8 mouse cellular contexts compared by ENCODE assay signal in the genomic region with DNA sequence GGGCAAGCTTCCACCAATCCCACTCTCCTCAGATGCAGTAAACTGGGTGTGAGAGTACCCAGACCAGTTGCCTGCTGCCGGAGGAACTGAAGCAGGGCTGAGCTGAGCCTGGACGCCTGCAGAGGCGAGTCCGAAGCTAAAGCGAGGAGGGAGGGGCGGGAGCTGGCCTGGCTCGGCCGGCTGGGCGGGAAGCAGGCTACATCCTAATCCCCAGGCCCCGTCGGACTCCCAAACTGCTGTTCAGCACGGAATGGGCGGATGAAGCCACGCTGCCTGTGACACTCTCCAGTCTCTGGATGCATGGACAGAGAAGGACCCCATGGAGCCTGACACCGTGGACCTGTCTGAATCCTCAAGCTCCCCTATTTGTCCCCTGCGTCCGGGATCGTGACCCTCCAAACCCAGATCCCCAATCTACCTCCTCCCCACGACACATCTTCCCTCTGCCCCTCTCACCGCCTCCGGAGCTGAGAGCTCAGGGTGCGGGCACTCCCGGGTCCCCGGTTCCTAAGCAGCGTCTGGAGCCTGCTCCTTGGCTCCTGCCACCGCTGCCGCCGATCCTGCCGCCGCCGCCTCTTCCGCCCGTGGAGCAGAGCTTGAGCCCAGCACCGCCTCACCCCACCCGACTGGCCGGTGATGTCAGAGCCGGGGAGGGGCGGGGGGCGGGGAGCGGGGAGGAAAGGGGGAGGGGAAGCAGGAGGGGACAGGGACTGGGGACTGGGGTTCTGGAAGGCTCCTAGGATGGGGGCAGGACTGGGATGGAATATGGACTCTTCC. TPM values are rescaled to one million over a fixed set of nuclear protein-coding genes. Genes with fewer than 3 reads are reported as not detected.
DNase-seq lines count a peak whose midpoint lies in the region; ATAC-seq and TF ChIP-seq lines count a peak whose summit lies in the region.

A gene (minus strand): TSS at position 664 of the 777 bp plus-strand sequence.

- H3K27me3 ChIP-seq in CH12.LX (replicated peaks): no peaks in the 10 kb centered on the region
- H3K27me3 ChIP-seq in forebrain, postnatal 0 days (ENCODE audit: insufficient read depth, low read length): no peaks in the 10 kb centered on the region
- H3K27me3 ChIP-seq in lung, embryonic 14.5 days (ENCODE audit: insufficient read depth, low read length): no peaks in the 10 kb centered on the region
- H3K27me3 ChIP-seq in thymus, adult 2 months (ENCODE audit: control insufficient read depth, insufficient read depth, low read length): no peaks in the 10 kb centered on the region

- peaks cover 13 to 47% of the 10 kb centered on the region in 2 experiments for H3K4me1 ChIP-seq in CH12.LX (ENCODE audit: control insufficient read depth in 1 of 2, insufficient read depth in 2 of 2)
- H3K4me1 ChIP-seq in forebrain, postnatal 0 days (ENCODE audit: insufficient read depth): peaks cover 42% of the 10 kb centered on the region
- H3K4me1 ChIP-seq in lung, embryonic 14.5 days (ENCODE audit: insufficient read depth): peaks cover 51% of the 10 kb centered on the region
- peaks cover 42% of the 10 kb centered on the region for H3K4me1 ChIP-seq in olfactory bulb, adult 2 months (ENCODE audit: control insufficient read depth, insufficient read depth, low read length)
- H3K4me1 ChIP-seq in thymus, adult 2 months (replicated peaks; ENCODE audit: control insufficient read depth, insufficient read depth, low read length): peaks cover 12% of the 10 kb centered on the region

- peak; percentile 68 for DNase-seq in CH12.LX (ENCODE audit: extremely low read depth)
- peak; percentile 85 for DNase-seq in forebrain, postnatal 0 days
- DNase-seq in heart, postnatal 36 days: peak; percentile 86 to 88
- DNase-seq in layer of hippocampus, adult 2 months (ENCODE audit: low spot score in 2 of 2): peak; percentile 81 to 86
- peak; percentile 87 for DNase-seq in lung, embryonic 14.5 days
- peak; percentile 66 for DNase-seq in thymus, adult 2 months

- peak within 1 kb of the TSS; percentile 32 for H3K27ac ChIP-seq in CH12.LX (ENCODE audit: insufficient read depth, low read depth)
- H3K27ac ChIP-seq in forebrain, postnatal 0 days (ENCODE audit: low read depth, low read length): peak within 1 kb of the TSS; percentile 97
- peak within 1 kb of the TSS; percentile 95 for H3K27ac ChIP-seq in layer of hippocampus, adult 2 months
- peak within 1 kb of the TSS; percentile 92 for H3K27ac ChIP-seq in lung, embryonic 14.5 days (ENCODE audit: low read depth)
- H3K27ac ChIP-seq in olfactory bulb, adult 2 months (ENCODE audit: insufficient read depth, low read depth, low read length): peak within 1 kb of the TSS; percentile 98
- H3K27ac ChIP-seq in thymus, adult 2 months (ENCODE audit: control insufficient read depth, insufficient read depth, low read length): no peak within 1 kb of the TSS

- no peak for TF ChIP-seq EP300 in CH12.LX (IDR thresholded peaks at IDR 0.05; ENCODE audit: low read length)

- peak within 1 kb of the TSS; percentile 78 to 90 (median 81) for H3K4me3 ChIP-seq in CH12.LX (replicated peaks in 1 of 3; ENCODE audit: low read depth in 2 of 3, low read length in 2 of 3, poor library complexity in 1 of 3)
- peak within 1 kb of the TSS; percentile 73 for H3K4me3 ChIP-seq in forebrain, postnatal 0 days (ENCODE audit: low read depth, low read length)
- H3K4me3 ChIP-seq in layer of hippocampus, adult 2 months: peak within 1 kb of the TSS; percentile 98
- peak within 1 kb of the TSS; percentile 78 for H3K4me3 ChIP-seq in lung, embryonic 14.5 days (ENCODE audit: low read depth, low read length)
- peak within 1 kb of the TSS; percentile 95 for H3K4me3 ChIP-seq in olfactory bulb, adult 2 months (ENCODE audit: insufficient read depth, low read depth, low read length)
- peak within 1 kb of the TSS; percentile 64 for H3K4me3 ChIP-seq in thymus, adult 2 months (ENCODE audit: control insufficient read depth, insufficient read depth, low read length)

- no peak for TF ChIP-seq CTCF in CH12.LX (conservative IDR thresholded peaks at IDR 0.05 in 1 of 2, IDR thresholded peaks at IDR 0.05 in 1 of 2; ENCODE audit: low read depth in 2 of 2, low read length in 2 of 2)
- TF ChIP-seq CTCF in forebrain, postnatal 0 days (IDR thresholded peaks at IDR 0.05; ENCODE audit: low read depth): no peak
- no peak for TF ChIP-seq CTCF in layer of hippocampus, adult 2 months (conservative IDR thresholded peaks at IDR 0.05)
- no peak for TF ChIP-seq CTCF in lung, embryonic 14.5 days (IDR thresholded peaks at IDR 0.05; ENCODE audit: low read depth)
- TF ChIP-seq CTCF in olfactory bulb, adult 2 months (IDR thresholded peaks at IDR 0.05; ENCODE audit: insufficient read depth, low read depth, low read length): no peak
- TF ChIP-seq CTCF in thymus, adult 2 months (IDR thresholded peaks at IDR 0.05; ENCODE audit: borderline replicate concordance, control insufficient read depth, extremely low read depth, insufficient read depth, low read length, poor library complexity): no peak

- peak within 1 kb of the TSS; percentile 79 for H3K4me2 ChIP-seq in CH12.LX (ENCODE audit: insufficient read depth, low read depth, poor library complexity, severe bottlenecking)
- H3K4me2 ChIP-seq in forebrain, postnatal 0 days (ENCODE audit: low read depth): peak within 1 kb of the TSS; percentile 91
- H3K4me2 ChIP-seq in lung, embryonic 14.5 days: peak within 1 kb of the TSS; percentile 63

- no peaks in the 10 kb centered on the region for H3K9me3 ChIP-seq in CH12.LX (replicated peaks; ENCODE audit: low read length)
- H3K9me3 ChIP-seq in forebrain, postnatal 0 days (ENCODE audit: low read length): no peaks in the 10 kb centered on the region
- H3K9me3 ChIP-seq in lung, embryonic 14.5 days (ENCODE audit: low read depth, low read length): no peaks in the 10 kb centered on the region

- peak; percentile 68; the same call in 1 of the 2 replicates for TF ChIP-seq POLR2A in CH12.LX (IDR thresholded peaks at IDR 0.05; ENCODE audit: low read depth, low read length)
- TF ChIP-seq POLR2A in olfactory bulb, adult 2 months (IDR thresholded peaks at IDR 0.05; ENCODE audit: insufficient read depth, low read depth, low read length): peak; percentile 86
- no peak for TF ChIP-seq POLR2A in thymus, adult 2 months (IDR thresholded peaks at IDR 0.05; ENCODE audit: control insufficient read depth, extremely low read depth, insufficient read depth, low read length, poor library complexity)

- in situ Hi-C loops in CH12.LX (cut with MboI; ENCODE audit: low pct_ligation_motif_present, low pct_unique_long_range_greater_than_20kb, low sequenced_read_pairs): no loop called here

- peak; percentile 64 for ATAC-seq in cerebellum, adult (ENCODE audit: insufficient number of reproducible peaks, low FRiP score, low TSS enrichment)
- peak; percentile 77 for ATAC-seq in forebrain, postnatal 0 days
- peak; percentile 79 for ATAC-seq in lung, embryonic 14.5 days (ENCODE audit: insufficient read depth)

- peak within 1 kb of the TSS; percentile 83 for H3K9ac ChIP-seq in CH12.LX (ENCODE audit: insufficient read depth, low read depth)
- peak within 1 kb of the TSS; percentile 99 for H3K9ac ChIP-seq in forebrain, postnatal 0 days
- H3K9ac ChIP-seq in lung, embryonic 14.5 days: peak within 1 kb of the TSS; percentile 87

- no peak for TF ChIP-seq RAD21 in CH12.LX (IDR thresholded peaks at IDR 0.05; ENCODE audit: low read depth, low read length)

- intact Hi-C loops in heart, postnatal 36 days (cut with DNase I): loop anchor here (2.0 kb wide), 1 partner anchor 58 kb away; a partner anchor contains a TSS

- H3K36me3 ChIP-seq in CH12.LX (replicated peaks in 1 of 2; ENCODE audit: control insufficient read depth in 1 of 2, insufficient read depth in 1 of 2, low read length in 1 of 2): peaks cover 10 to 42% of the 10 kb centered on the region in 2 experiments
- H3K36me3 ChIP-seq in forebrain, postnatal 0 days (ENCODE audit: insufficient read depth): no peaks in the 10 kb centered on the region
- H3K36me3 ChIP-seq in lung, embryonic 14.5 days (ENCODE audit: insufficient read depth): peaks cover 11% of the 10 kb centered on the region; the same call in 1 of the 2 replicates
- no peaks in the 10 kb centered on the region for H3K36me3 ChIP-seq in thymus, adult 2 months (ENCODE audit: control insufficient read depth, insufficient read depth, low read length)

- 1% methylated on average over 38 of the region's 40 CpGs for WGBS in forebrain, postnatal 0 days
- under 1% methylated on average over 38 of the region's 40 CpGs for WGBS in lung, embryonic 14.5 days
- WGBS in olfactory bulb, adult 2 months: 1% methylated on average over 39 of the region's 40 CpGs
- WGBS in thymus, adult 2 months: 2% methylated on average over 40 of the region's 40 CpGs

- dilution Hi-C loops in CH12.LX (cut with MboI; ENCODE audit: extremely low pct_ligation_motif_present, extremely low pct_unique_long_range_greater_than_20kb, low sequenced_read_pairs): no loop called here

- peaks cover under 1% of the 10 kb centered on the region; the same call in 1 of the 2 replicates for H3K79me2 ChIP-seq in CH12.LX (replicated peaks; ENCODE audit: control insufficient read depth, extremely low read depth, insufficient read depth, poor library complexity, severe bottlenecking)

TF ChIP-seq in CH12.LX, 34 proteins besides CTCF, POLR2A, EP300 and RAD21 (continues in another document):
- no peak for TF ChIP-seq TBP (conservative IDR thresholded peaks at IDR 0.05; ENCODE audit: low read depth, low read length)
- no peak for TF ChIP-seq UBTF (IDR thresholded peaks at IDR 0.05; ENCODE audit: low read depth, low read length)
- TF ChIP-seq CHD1 (IDR thresholded peaks at IDR 0.05; ENCODE audit: low read depth, low read length): no peak
- TF ChIP-seq JUN (IDR thresholded peaks at IDR 0.05; ENCODE audit: insufficient read depth, low read depth, low read length): no peak
- TF ChIP-seq USF1 (IDR thresholded peaks at IDR 0.05; ENCODE audit: low read depth, low read length): no peak
- no peak for TF ChIP-seq RCOR1 (conservative IDR thresholded peaks at IDR 0.05; ENCODE audit: low read depth, low read length)
- no peak for TF ChIP-seq POLR2AphosphoS2 (IDR thresholded peaks at IDR 0.05; ENCODE audit: low read depth, low read length)
- 0 out of 2 replicates have a peak, but pooled peaks have one; percentile 9 for TF ChIP-seq HCFC1 (IDR thresholded peaks at IDR 0.05; ENCODE audit: low read depth, low read length)
- no peak for TF ChIP-seq MYC (IDR thresholded peaks at IDR 0.05; ENCODE audit: low read depth, low read length)

RNA-seq across cellular contexts. Expression of the gene that starts here (rescaled TPM):
- 14.9 and 15.6 TPM in 2 replicates for total RNA-seq in CH12.LX (2012; rRNA removed)
- total RNA-seq in CH12.LX (2014; rRNA removed): 21.5 and 23.7 TPM in 2 replicates
- 50.6 and 52.1 TPM in 2 replicates for polyA plus RNA-seq in CH12.LX (2012; ENCODE audit: insufficient read length, low read depth)
- 265 and 281 TPM in 2 replicates for total RNA-seq in forebrain, postnatal 0 days (2014; rRNA removed)
- polyA plus RNA-seq in forebrain, postnatal 0 days (2015; fragmentation: Nextera tagmentation; extraction: Ambion mirVana): 412 and 475 TPM in 2 replicates
- total RNA-seq in heart, postnatal 36 days (2021): 10 to 100 TPM; 59.1 to 65.0 TPM
- 100 to 1,000 TPM; 421 to 428 TPM for total RNA-seq in layer of hippocampus, adult 2 months (2021)
- 128 and 140 TPM in 2 replicates for polyA plus RNA-seq in lung, embryonic 14.5 days (2014; fragmentation: Nextera tagmentation; extraction: Ambion mirVana)
- 189 TPM in 1 of 2 replicates, not detected in the other for polyA plus RNA-seq in olfactory bulb, adult 2 months (2012; ENCODE audit: insufficient read depth, insufficient read length, low replicate concordance, missing spikeins)
- polyA plus RNA-seq in thymus, adult 2 months (2012; rRNA removed): 28.4 and 38.8 TPM in 2 replicates
